Mouse (Mus musculus): ENCODE measurements at regions not wholly inside any gene's neighbourhood (a gene's known extent, or its start where the extent isn't known, plus 50 kb on each side); places are given as distances from the start of the nearest gene placed in this dataset.

DNA sequence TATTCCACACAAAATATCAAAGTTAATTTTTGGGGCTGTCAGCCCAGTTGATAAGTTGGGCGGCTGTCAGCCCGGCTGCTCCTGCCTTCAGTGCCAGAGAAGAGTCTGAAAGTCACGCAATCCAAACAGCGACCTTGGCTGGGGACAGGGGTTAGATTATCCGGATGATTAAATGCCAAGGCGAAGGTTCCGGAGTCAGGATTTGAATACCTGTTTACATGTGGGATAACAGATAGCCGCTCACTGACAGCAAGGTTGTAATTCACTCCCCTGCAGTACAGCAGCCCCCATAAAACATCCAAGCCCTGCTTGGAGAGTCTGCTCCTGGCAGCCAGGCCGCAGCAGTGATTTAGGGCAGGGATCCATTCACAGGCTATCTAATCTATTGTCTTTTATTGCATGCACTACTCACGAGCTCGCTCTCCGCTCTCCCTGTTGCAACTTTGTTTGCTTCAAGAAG is 388.3 kb downstream of the Gm45692 start:
- DNase-seq (ENCODE audit: low read depth, low spot score): no peak

GRCm38 (mm10) chr8:26509254-26509653 is 389.9 kb downstream of the Gm45692 start:
- DNase-seq (ENCODE audit: low read depth, low spot score): no peak

- no peak for DNase-seq (ENCODE audit: low read depth, low spot score)
Measured at GRCm38 (mm10) chr8:26513001-26513400, 393.7 kb downstream of the Gm45692 start.

DNA sequence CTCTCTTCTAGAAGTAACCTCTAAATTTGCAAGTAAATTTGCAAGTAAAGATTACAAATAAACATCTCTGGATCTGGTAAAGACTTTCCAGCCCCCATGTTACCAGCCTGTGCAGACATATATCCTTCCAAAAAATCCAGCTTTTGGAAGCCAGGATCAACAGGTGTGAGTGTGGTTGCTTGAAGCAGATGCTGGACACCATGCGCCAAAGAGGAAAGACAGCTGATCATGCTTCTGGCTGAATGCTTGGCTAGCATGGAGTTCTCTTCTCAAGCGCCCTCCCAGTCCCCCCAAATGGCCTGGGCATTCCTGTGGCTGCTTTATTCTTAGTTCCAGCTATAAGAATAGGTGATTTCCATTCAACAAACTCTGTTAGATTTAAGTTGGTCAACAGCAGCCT is 404.9 kb downstream of the Gm45692 start:
- DNase-seq (ENCODE audit: low read depth, low spot score): no peak

GRCm38 (mm10) chr8:26526474-26527185 is 407.3 kb downstream of the Gm45692 start:
- DNase-seq (ENCODE audit: low read depth, low spot score): no peak

DNA sequence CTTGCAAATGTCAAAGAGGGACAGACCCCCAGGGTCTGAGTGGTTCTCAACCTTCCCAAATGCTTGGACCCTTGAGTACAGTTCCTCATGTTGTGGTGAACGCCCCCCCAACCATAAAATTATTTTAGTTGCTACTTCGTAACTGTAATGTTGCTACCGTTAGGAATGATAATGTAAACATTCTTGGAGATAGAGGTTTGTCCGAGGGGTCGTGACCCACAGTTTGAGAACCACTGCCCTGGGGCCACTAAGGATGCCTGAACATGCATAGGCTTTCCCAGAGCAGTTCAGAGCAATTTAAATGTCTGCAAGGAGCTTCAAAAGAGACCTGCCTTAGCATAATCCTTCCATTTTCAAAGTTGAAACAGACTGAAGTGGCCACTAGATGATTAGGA is 407.8 kb downstream of the Gm45692 start:
- no peak for DNase-seq (ENCODE audit: low read depth, low spot score)

DNA sequence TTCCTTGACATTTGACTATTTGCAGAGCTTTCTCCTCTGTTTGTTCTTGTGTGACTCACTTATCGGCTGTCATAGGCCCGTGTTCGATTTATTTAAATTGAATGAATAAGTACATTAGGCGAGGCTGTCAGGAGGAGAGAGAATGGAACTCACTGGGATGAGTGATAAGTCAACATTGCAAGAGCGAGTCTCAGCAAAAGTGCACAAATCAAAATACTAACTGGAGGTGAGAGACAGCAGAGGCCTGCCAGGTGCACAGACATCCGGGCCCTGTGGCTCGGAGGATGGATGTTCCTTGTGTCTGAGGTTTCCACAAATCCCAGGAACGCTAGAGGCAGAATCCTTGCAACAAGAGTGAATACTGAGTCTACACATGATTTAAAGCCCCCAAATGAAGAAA is 410.6 kb downstream of the Gm45692 start:
- DNase-seq (ENCODE audit: low read depth, low spot score): no peak

GRCm38 (mm10) chr8:26533444-26534421 is 414.4 kb downstream of the Gm45692 start:
- DNase-seq (ENCODE audit: low read depth, low spot score): no peak

GRCm38 (mm10) chr8:26535816-26536215 is 416.5 kb downstream of the Gm45692 start:
- no peak for DNase-seq (ENCODE audit: low read depth, low spot score)

GRCm38 (mm10) chr8:26553691-26554090 is 423.4 kb upstream of the Zfp703 start:
- no peak for DNase-seq (ENCODE audit: low read depth, low spot score)

- no peak for DNase-seq (ENCODE audit: low read depth, low spot score)
Measured at GRCm38 (mm10) chr8:26559196-26559595, 417.9 kb upstream of the Zfp703 start.

DNA sequence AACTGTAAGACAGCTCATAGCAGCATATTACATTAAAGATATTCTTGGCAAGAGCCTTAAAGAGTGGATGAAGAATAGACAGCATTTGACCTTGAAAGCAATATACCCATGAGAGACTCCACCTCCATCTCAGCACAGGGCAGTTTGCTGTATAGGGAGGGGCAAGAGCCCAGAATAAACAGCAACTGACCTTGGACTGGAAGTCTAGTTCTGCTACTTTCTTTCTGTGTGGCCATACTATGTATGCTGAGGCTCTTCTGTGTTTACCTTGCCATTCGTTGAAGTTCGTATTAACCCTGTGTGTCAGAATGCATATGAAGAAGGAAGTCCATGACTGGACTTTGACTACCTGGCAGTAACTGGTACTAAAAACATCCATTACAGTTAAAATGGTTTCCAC is 414.0 kb upstream of the Zfp703 start:
- DNase-seq (ENCODE audit: low read depth, low spot score): no peak

DNA sequence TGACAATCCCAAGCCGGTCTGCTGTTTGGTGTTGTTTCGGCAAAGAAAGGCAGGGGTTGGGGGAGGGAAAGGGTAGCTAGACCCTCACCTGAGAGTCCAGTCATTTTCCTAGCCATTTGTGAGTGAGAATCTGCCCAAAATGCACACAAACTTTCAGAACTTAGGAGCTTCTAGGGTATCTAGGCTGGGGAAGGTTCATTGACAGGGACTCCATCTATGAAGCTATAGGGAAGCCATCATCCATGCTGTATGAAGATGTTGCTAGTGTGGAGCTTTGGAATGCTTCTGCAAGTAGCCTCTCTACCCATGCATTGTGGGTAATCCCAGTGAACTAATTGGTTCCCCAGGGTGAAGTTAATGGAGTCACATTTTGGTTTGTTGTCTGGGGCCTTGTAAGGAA is 412.9 kb upstream of the Zfp703 start:
- DNase-seq (ENCODE audit: low read depth, low spot score): no peak

DNA sequence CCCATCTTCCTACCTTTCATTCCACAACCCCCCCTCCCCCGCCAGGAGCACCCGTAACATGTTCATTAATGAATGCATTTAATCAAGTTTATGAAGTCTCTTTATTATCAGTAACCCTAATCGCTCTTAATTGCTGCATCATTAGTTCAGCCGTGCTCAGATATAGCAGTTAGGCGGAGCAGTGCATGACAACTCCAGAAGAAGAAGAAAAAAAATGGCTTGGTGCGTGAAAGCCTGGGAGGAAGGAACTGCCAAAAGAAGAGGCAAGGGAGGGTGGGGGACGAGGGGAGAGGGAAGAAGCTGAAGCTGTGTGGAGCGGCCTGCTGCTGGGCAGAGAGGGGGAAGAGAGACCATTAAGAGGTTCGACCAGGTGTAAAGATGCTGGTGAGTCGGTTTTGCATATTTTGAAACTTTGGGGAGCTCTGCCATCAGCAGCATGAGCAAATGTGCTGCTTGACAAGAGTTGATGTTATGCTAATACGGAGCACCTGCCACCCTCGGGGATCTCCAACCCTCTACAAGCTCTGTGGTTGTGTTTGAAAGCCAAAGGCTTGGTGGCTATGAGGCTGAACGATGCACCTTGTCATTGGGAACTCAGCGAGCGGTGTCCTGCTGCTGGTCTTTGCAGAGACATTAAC is 408.6 kb upstream of the Zfp703 start:
- no peak for DNase-seq (ENCODE audit: low read depth, low spot score)

- no peak for DNase-seq (ENCODE audit: low read depth, low spot score)
Measured at GRCm38 (mm10) chr8:26588841-26589240, 388.3 kb upstream of the Zfp703 start.

DNA sequence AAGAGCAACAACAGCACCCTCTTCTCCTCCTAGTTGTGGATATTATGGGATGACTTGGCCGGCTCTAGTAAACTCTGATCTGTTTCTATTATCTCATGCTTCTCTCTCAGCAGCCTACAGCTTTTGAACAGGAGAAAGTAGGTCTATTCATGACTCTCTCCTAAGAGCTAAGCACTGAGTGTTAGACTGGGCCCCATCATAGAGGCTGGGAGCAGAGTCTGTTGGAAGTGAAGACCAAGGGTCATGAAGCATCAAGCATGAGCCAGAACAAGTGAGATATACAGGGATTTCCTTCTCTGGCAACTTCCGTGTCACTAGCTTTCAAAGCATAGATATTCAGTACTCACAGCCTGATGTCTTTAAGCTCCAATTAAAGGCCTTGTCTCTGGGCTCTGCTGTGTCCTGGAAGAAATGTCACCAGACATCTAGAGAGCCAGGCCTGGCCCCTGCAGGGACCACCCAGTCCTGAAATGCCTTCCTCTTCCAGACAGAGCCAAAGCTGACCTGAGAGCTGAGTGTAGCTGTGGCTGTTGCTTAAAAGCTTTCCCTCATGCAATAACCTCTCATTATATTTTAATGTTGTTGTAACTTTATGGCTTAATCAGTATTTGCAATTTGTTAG is 386.4 kb upstream of the Zfp703 start:
- DNase-seq (ENCODE audit: low read depth, low spot score): no peak

- no peak for DNase-seq (ENCODE audit: low read depth, low spot score)
Measured at GRCm38 (mm10) chr8:26591266-26591665, 385.9 kb upstream of the Zfp703 start.

GRCm38 (mm10) chr8:26593536-26594368 is 383.4 kb upstream of the Zfp703 start:
- no peak for DNase-seq (ENCODE audit: low read depth, low spot score)

GRCm38 (mm10) chr8:26594369-26594920 is 382.7 kb upstream of the Zfp703 start:
- DNase-seq (ENCODE audit: low read depth, low spot score): no peak

DNA sequence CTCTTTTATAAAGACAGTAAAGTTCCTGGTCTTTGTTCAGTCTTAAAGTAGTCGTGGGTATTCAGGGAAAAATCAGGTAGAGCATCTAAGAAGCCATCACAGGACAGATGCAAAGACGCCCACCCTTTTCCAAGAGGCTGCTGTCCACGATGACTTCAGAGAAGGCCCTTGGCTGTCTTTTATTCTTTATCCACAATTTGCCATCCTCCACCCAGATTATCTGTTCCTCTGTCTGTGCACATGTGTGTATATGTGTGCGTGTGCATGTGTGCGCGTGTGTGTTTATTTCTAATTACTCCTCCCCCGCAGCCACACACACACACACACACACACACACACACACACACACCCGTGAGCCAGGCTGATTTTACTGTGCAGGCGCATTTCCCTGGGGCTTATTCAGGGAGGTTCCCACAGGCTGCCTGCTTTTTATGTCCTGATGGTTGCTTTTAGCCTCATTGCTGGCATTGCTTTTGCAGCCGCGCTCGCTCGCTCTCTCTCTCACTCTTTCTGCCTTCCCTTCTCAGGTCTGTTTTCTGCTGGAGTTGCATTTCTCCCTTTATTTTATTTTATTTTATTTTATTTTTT is 381.6 kb upstream of the Zfp703 start:
- DNase-seq (ENCODE audit: low read depth, low spot score): no peak

Data from R1 (cell line).